Mouse (Mus musculus) adrenal gland, postnatal 14 days (tissue): ENCODE results near the gene Dcaf5. TPM values are rescaled to one million over a fixed set of nuclear protein-coding genes. Genes with fewer than 3 reads are reported as not detected.

Experiments
- DNase-seq: peaks from one replicate; pipeline ENCODE4 v3.0.0; 2021; ENCODE audit warnings: mixed read lengths
- total RNA-seq: library from RNA; stranded (reverse); gene quantifications from 2 replicates; pipeline ENCODE4 v1.2.3, GENCODE M21; 2021

Dcaf5 gene
- total RNA-seq, 1 experiment from 2014 or later: 27.2 TPM

- DNase-seq: no peak
Measured at GRCm38 (mm10) chr12:80340936-80341335, 95.5 kb downstream of the Dcaf5 start.

GRCm38 (mm10) chr12:80334162-80334561 lies 102.2 kb downstream of the Dcaf5 start:
- no peak for DNase-seq

DNA sequence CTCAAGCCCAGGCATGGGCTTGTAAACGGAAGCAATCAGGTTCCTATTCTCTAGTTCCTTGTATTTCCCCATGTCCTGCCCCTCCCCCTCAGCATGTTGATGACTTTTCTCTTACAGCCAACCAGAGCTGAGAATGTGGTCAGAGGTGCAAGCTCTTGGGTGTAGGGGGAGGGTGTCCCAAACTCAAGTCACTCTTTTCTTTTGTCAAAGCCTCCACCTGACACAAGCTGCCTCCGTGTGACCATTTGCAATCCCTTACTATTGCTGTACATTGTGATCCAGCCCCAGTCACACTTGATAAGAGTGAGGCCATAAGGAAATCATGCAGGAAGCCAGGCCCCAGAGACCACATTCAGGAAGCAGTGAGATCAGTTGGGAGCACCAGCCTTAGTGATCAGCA lies 104.8 kb downstream of the Dcaf5 start:
- DNase-seq: peak; percentile 10

GRCm38 (mm10) chr12:80330819-80331218 lies 105.6 kb downstream of the Dcaf5 start:
- DNase-seq: no peak

- DNase-seq: no peak
Measured at GRCm38 (mm10) chr12:80329641-80330040, 106.8 kb downstream of the Dcaf5 start.

DNA sequence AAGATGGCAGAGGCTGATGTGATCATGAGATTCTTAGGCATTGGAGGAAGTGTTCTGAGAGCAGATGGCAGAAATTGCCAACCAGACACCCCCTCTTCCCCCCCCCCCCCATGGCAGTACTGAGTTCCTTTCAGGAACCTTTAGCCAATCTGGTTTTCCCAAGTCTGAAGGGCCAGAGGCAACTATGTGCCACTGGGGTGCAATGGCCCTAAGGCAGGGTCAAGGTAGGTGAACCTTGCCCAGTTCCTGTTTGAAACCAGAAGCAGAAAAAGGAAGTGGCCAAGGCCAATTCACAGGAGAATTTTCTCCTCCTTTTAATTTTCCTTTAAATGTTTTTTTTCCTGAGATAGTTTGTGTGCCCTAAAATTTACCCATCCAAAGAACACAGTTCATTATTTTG lies 110.4 kb downstream of the Dcaf5 start:
- no peak for DNase-seq

DNA sequence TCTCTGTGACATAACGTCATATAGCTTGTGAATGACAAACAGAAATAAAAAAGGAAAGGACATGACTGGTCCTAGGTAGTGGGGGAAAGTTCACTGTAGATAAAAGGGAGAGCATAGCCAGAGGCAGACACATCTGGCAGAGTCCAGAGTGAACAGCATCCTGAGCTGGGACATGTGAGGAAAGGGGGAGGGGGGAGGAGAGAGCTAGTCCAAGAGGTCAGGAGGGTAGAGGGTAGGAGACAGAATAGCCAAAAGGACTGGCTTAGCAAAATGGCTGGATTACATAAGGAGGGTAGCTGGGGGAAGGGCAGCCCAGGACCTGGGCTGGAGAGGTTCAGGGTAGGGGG lies 111.6 kb downstream of the Dcaf5 start:
- no peak for DNase-seq

GRCm38 (mm10) chr12:80324051-80324784 lies 112.2 kb downstream of the Dcaf5 start:
- DNase-seq: no peak

- peak; percentile 17 for DNase-seq
Measured at GRCm38 (mm10) chr12:80323371-80324050, 112.9 kb downstream of the Dcaf5 start.

- no peak for DNase-seq
Measured at GRCm38 (mm10) chr12:80322494-80322893, 113.9 kb downstream of the Dcaf5 start.

DNA sequence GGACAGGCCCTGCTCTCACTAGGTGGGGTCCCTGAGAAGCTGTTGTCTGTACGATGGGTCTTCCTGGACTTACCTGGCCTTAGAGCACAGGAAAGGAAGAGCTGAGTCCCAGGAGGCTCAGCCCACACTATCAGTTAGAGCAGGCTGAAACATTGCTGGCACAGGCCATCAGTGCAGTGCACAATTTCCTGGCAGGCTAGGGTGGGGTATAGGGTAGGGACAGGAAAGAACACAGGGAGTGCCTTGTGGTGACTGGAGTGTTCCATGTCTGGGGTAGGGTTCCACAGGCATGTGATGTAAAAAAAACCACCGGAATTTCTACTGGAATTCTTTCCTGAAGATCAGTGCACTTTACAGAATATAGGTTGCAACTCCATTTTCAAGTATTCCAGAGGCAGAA lies 117.3 kb downstream of the Dcaf5 start:
- DNase-seq: no peak

GRCm38 (mm10) chr12:80315321-80315720 lies 121.1 kb downstream of the Dcaf5 start:
- DNase-seq: no peak

- no peak for DNase-seq
Measured at GRCm38 (mm10) chr12:80311959-80312669, 124.3 kb downstream of the Dcaf5 start.

GRCm38 (mm10) chr12:80307556-80307955 lies 128.8 kb downstream of the Dcaf5 start:
- no peak for DNase-seq

DNA sequence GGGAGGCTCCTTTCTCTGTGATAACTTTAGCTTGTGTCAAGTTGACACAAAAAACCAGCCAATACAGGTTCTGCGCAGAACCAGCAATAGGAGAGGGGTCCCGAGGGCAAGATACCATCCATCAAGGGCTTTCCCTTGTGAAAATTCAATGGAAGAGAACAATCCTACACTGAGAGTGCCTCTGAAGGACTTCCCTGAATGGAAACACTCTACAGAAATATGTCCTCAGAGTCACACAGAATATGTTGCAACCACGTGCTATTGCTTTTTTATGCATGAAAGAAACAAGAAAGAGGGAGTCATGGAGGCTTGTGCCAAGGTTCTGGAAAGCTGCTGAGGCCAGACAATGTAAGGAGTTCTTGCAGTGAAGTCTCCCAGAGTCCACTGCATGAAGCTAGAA lies 131.9 kb downstream of the Dcaf5 start:
- DNase-seq: no peak

DNA sequence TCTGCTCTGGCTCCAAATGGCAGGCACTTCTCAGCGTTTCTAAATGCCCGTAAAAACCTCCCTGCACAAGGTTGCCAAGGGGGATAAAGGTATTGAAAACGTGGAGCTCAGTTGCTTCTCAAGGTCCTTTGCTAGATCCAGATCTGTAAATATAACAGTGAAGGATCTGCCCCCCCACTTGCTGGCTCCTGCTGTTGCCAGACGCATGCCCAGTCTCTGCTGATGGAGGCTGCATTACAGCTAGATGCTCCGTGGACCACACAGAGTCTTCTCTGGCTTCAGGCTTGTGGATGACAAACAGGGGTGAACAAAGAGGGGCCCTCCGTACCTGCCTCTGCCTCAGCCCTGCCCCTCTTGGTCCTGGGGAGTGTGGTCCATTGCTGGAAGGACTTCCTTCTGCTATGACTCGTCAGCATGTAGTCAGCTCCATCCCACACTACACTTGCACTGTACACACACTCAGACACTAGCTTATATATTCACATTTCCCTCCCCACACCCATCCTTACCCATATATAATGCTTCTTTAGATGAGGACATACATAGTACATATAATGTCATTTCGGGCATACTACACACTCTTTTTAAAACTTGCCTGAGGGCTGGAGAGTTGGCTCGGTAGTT lies 135.5 kb downstream of the Dcaf5 start:
- DNase-seq: no peak

DNA sequence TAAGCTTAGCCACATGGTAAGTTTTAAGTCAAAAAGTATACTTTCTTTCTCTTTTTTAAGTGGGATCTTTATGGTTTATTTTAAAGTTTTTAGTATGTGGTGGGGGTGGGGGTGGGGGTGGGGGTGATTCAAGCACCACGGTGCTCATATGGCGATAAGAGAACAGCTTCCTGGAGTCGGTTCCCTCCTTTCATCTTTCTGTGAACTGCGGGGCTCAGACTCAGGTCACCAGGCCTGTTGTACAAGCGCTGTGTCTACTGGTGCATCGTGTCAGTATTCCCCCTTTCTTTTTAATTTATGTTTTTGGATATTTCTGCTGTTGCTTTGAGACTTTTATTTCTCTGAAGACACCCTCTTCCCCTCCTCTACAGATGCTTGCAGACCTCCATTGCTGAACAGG lies 137.7 kb downstream of the Dcaf5 start:
- no peak for DNase-seq

DNA sequence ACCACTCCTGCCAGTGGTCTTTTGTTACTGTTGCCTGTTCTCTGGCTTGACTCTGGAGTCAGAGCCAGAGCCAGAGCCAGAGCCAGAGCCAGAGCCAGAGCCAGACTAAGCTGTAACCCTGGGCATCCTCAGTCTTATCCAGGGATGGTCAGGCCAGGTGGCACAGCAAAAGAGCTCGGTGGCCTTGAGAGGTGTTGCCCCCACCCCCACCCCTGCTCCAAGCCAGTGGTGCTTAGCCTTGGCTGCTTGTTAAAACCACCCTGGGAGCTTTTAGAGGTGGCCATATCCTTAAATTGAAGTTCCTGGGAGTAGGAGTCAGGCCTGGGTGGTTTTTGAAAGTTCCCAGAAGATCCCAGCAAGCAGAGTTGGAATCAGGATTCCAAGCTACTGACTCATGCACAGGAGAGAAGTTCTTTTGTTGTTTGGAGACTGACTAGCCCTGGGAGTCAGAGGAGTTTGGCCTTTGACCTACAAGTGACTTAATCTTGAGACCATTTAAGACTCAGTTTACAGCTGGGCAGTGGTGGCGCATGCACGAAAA lies 144.4 kb downstream of the Dcaf5 start:
- no peak for DNase-seq

DNA sequence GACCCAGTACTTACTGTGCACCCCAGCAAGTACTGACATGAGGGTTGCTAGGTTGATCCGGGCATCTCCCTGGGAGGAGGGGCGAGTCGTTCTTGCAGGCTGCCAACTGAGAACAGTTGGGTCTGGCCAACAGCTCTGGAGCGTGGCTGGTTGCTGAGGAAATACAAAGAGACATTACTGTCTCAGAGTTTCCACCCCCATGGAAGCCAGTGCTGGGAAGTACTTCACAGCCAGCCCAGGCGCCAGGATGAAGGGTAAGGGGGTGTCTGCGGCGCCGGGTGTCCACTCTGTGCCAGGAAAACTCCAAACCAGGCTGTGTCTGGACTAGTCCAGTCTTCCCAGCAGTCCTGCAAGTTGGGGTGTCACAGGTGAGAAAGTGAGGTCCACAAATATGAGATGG lies 145.4 kb downstream of the Dcaf5 start:
- DNase-seq: no peak

DNA sequence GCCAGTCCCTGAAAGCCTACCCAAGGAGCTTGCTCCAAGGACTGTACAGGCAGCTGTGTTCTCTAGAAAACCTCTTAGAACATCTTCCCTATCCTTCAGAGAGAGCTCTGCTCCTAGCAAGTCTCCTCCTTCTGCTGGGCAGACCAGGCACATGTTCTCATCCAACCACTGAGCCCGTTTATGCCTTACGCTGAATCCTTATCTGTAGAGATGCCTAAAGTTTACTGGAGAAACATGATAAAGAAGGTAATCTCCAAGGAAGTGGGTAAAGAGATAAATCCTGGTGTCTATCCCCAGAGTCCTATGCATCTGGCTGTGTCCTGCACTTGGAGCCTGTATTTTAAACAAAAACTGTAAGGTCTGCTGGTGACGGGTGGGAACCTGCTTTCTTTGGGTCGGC lies 145.9 kb downstream of the Dcaf5 start:
- DNase-seq: no peak

- no peak for DNase-seq
Measured at GRCm38 (mm10) chr12:80289722-80290121, 146.7 kb downstream of the Dcaf5 start.

DNA sequence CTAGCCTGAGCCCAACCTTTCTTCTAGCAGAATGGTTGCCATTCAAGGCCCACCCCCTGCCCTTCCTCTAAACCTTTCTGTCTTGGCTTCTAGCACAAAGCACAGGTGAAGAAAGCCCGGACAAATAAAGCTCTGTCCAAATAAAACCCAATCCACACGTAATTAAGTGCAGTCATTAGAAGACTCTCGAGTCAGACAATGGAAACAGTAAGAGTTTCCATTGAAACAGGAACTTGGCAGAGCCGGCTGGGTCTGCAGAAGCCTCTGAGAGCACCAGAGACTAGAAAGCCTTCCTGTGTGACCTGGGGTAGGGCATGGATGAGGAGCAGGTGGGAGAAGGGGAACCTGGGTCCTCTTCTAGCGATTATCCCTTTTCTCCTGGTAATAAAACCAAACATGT lies 150.5 kb downstream of the Dcaf5 start:
- DNase-seq: no peak
